Mouse (Mus musculus) T-helper 17 cell (primary cell): ENCODE measurements around the gene Wfdc3.

Source experiments
- in situ Hi-C, 2 experiments: fragments of 300-600 bp; cut with MboI, MseI; formaldehyde crosslinking; loops; 1 replicate in 1 of 2; 2 replicates in 1 of 2; pipeline ENCODE4 v1.15.1; 2025; ENCODE audit warnings: high pct_unique_total_duplicates in 2 of 2

The Wfdc3 gene

GRCm38 (mm10) chr2:164745843-164746479, at the start of gene Wfdc3, which contains the start of gene Dnttip1:
Wfdc3 (minus strand) TSS chr2:164745931.
Dnttip1 (plus strand) TSS chr2:164745983.
- in situ Hi-C loops: loop anchor here in 1 of 2 experiments (10.0 kb wide), 1 partner anchor 1691 kb away; the partner anchor contains the start of gene Mybl2

GRCm38 (mm10) chr2:164794293-164794692, 48.6 kb upstream of the Wfdc3 start:
- in situ Hi-C loops: no loop called here

GRCm38 (mm10) chr2:164793772-164794171, 48.0 kb upstream of the Wfdc3 start:
- in situ Hi-C loops: no loop called here

GRCm38 (mm10) chr2:164793236-164793635, 47.5 kb upstream of the Wfdc3 start:
- in situ Hi-C loops: no loop called here

GRCm38 (mm10) chr2:164792400-164793190, 46.9 kb upstream of the Wfdc3 start:
- in situ Hi-C loops: no loop called here

GRCm38 (mm10) chr2:164791841-164792261, 46.1 kb upstream of the Wfdc3 start:
- in situ Hi-C loops: no loop called here

GRCm38 (mm10) chr2:164790451-164790850, 44.7 kb upstream of the Wfdc3 start:
- in situ Hi-C loops: no loop called here

- in situ Hi-C loops: no loop called here
Observed at GRCm38 (mm10) chr2:164788411-164788810, 42.7 kb upstream of the Wfdc3 start.

- in situ Hi-C loops: no loop called here
Observed at GRCm38 (mm10) chr2:164787779-164788178, 42.0 kb upstream of the Wfdc3 start.

- in situ Hi-C loops: no loop called here
Observed at GRCm38 (mm10) chr2:164787032-164787431, 41.3 kb upstream of the Wfdc3 start.

GRCm38 (mm10) chr2:164786388-164786885, 40.7 kb upstream of the Wfdc3 start:
- in situ Hi-C loops: no loop called here

GRCm38 (mm10) chr2:164785481-164786387, 40.0 kb upstream of the Wfdc3 start, which contains the start of gene Snx21:
Snx21 (plus strand) TSS chr2:164785823.
- in situ Hi-C loops: no loop called here

- in situ Hi-C loops: no loop called here
Observed at GRCm38 (mm10) chr2:164784869-164785420, 39.2 kb upstream of the Wfdc3 start.

- in situ Hi-C loops: no loop called here
Observed at GRCm38 (mm10) chr2:164783926-164784581, 38.3 kb upstream of the Wfdc3 start.

GRCm38 (mm10) chr2:164781876-164782275, 36.1 kb upstream of the Wfdc3 start:
- in situ Hi-C loops: no loop called here

GRCm38 (mm10) chr2:164779481-164780086, 33.9 kb upstream of the Wfdc3 start, which contains the start of gene Tnnc2:
Tnnc2 (minus strand) TSS chr2:164779967.
- in situ Hi-C loops: no loop called here

GRCm38 (mm10) chr2:164778809-164779208, 33.1 kb upstream of the Wfdc3 start:
- in situ Hi-C loops: no loop called here

GRCm38 (mm10) chr2:164778015-164778287, 32.2 kb upstream of the Wfdc3 start:
- in situ Hi-C loops: no loop called here

GRCm38 (mm10) chr2:164777246-164778014, 31.7 kb upstream of the Wfdc3 start:
- in situ Hi-C loops: no loop called here

GRCm38 (mm10) chr2:164776801-164777200, 31.1 kb upstream of the Wfdc3 start:
- in situ Hi-C loops: no loop called here
